Mouse (Mus musculus) G1E (cell line): ENCODE results near the gene Noct.

Experiments used
- CTCF ChIP-seq: IDR thresholded peaks from 2 replicates; pipeline ENCODE4 v1.5.1; 2012; ENCODE audit warnings: low read depth, low read length, inconsistent platforms, mixed read lengths
- GATA1 ChIP-seq: IDR thresholded peaks from 2 replicates; pipeline ENCODE4 v1.6.1; 2012; ENCODE audit warnings: borderline replicate concordance, low read length, inconsistent platforms, mixed read lengths
- POLR2AphosphoS5 ChIP-seq: IDR thresholded peaks from 2 replicates; pipeline ENCODE4 v1.6.1; 2012; ENCODE audit warnings: low read depth, low read length, inconsistent platforms; ENCODE audit not compliant: insufficient replicate concordance
- TAL1 ChIP-seq: conservative IDR thresholded peaks from 2 replicates; pipeline ENCODE4 v1.6.1; 2012; ENCODE audit warnings: low read depth, low read length, inconsistent platforms, mixed read lengths

DNA sequence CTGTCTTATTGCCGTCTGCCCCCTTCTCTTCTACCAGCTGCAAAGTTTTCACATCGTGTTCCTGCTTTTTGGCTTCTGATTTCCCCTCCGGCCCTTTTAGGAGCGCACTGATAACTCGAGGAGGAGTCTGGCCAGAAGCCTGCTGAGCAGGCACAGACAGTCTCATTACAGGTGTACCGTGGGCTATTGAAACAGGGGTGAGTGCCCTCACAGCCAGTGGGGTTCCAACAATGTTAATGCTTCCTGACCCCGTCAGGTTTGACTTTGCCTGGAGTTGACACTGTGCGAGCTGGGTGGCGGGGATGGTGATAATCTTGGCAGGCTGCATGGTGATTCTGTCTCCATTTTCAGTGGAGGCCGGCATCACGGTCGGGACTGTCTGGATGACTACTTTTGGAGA is 32.2 kb downstream of the Noct start:
- TF ChIP-seq CTCF, result no peak
- no peak for TF ChIP-seq GATA1
- no peak for TF ChIP-seq POLR2AphosphoS5
- no peak for TF ChIP-seq TAL1
